Comparison of ENCODE assay signal across 8 mouse cellular contexts in genomic region chr8:4323917-4324316, GRCm38 (mm10). TPM values are rescaled to one million over a fixed set of nuclear protein-coding genes. Genes with fewer than 3 reads are reported as not detected.
DNase-seq lines count a peak whose midpoint lies in the region; ATAC-seq and TF ChIP-seq lines count a peak whose summit lies in the region.

No protein-coding gene starts in this region.

- no peak overlapping the region; the same call in 1 of the 2 replicates for H3K27ac ChIP-seq in left cerebral cortex, adult 2 months
- H3K27ac ChIP-seq in embryonic facial prominence, embryonic 11.5 days (replicated peaks; ENCODE audit: low read depth, low read length): no peak overlapping the region
- H3K27ac ChIP-seq in limb, embryonic 10.5 days: peak overlapping the region; percentile 97
- H3K27ac ChIP-seq in neural tube, embryonic 14.5 days (ENCODE audit: low read depth, low read length): no peak overlapping the region

- 7% methylated on average over 6 of the region's 6 CpGs for WGBS in embryonic facial prominence, embryonic 11.5 days
- 10% methylated on average over 6 of the region's 6 CpGs for WGBS in limb, embryonic 10.5 days
- WGBS in neural tube, embryonic 14.5 days: 6% methylated on average over 6 of the region's 6 CpGs

- H3K9ac ChIP-seq in embryonic facial prominence, embryonic 11.5 days (replicated peaks; ENCODE audit: low read length): peak overlapping the region; percentile 95
- peak overlapping the region; percentile 96 for H3K9ac ChIP-seq in neural tube, embryonic 14.5 days (replicated peaks; ENCODE audit: low read depth, low read length)

- no peak for TF ChIP-seq CTCF in left cerebral cortex, adult 2 months (IDR thresholded peaks at IDR 0.05)

- peak overlapping the region; percentile 77 for H3K4me3 ChIP-seq in left cerebral cortex, adult 2 months
- peak overlapping the region; percentile 94 for H3K4me3 ChIP-seq in embryonic facial prominence, embryonic 11.5 days (ENCODE audit: low read depth, low read length)
- peak overlapping the region; percentile 98 for H3K4me3 ChIP-seq in limb, embryonic 10.5 days
- H3K4me3 ChIP-seq in neural tube, embryonic 14.5 days (ENCODE audit: low read depth, low read length): peak overlapping the region; percentile 98

- intact Hi-C loops in left cerebral cortex, adult 2 months (cut with DNase I): loop anchor here (1.0 to 10.0 kb wide), 3 partner anchors 71 to 182 kb away; partner anchors contain the start of genes Cers4 and Snapc2
- intact Hi-C loops in left cerebral cortex, postnatal 4 days (cut with DNase I): no loop called here

- no peaks in the 10 kb centered on the region for H3K9me3 ChIP-seq in embryonic facial prominence, embryonic 11.5 days (replicated peaks; ENCODE audit: control insufficient read depth, low read length)
- H3K9me3 ChIP-seq in limb, embryonic 10.5 days (replicated peaks): no peaks in the 10 kb centered on the region
- no peaks in the 10 kb centered on the region for H3K9me3 ChIP-seq in neural tube, embryonic 14.5 days (ENCODE audit: control insufficient read depth, low read length)

- no peaks in the 10 kb centered on the region for H3K4me1 ChIP-seq in embryonic facial prominence, embryonic 11.5 days (ENCODE audit: control insufficient read depth, insufficient read depth, low read length)
- peaks cover 19% of the 10 kb centered on the region for H3K4me1 ChIP-seq in limb, embryonic 10.5 days
- peaks cover 20% of the 10 kb centered on the region for H3K4me1 ChIP-seq in neural tube, embryonic 14.5 days (ENCODE audit: control insufficient read depth, insufficient read depth, low read length)

- peaks cover 2% of the 10 kb centered on the region for H3K36me3 ChIP-seq in embryonic facial prominence, embryonic 11.5 days (replicated peaks; ENCODE audit: control insufficient read depth, insufficient read depth, low read depth, low read length)
- H3K36me3 ChIP-seq in limb, embryonic 10.5 days: peaks cover 68% of the 10 kb centered on the region
- H3K36me3 ChIP-seq in neural tube, embryonic 14.5 days (ENCODE audit: control insufficient read depth, insufficient read depth, low read length): peaks cover 17% of the 10 kb centered on the region

- DNase-seq in left cerebral cortex, adult 2 months (ENCODE audit: extremely low spot score in 1 of 2, low spot score in 2 of 2): no peak
- no peak for DNase-seq in left cerebral cortex, postnatal 4 days
- no peak for DNase-seq in embryonic facial prominence, embryonic 11.5 days (ENCODE audit: low spot score)
- no peak for DNase-seq in limb, embryonic 10.5 days (ENCODE audit: low spot score)
- DNase-seq in urinary bladder, postnatal 14 days (ENCODE audit: low spot score): no peak
- DNase-seq in layer of hippocampus, postnatal 14 days (ENCODE audit: low spot score in 2 of 2): no peak
- DNase-seq in ovary, postnatal 10 days (ENCODE audit: low spot score): no peak

- H3K4me2 ChIP-seq in embryonic facial prominence, embryonic 11.5 days (ENCODE audit: low read depth, low read length): peak overlapping the region; percentile 46
- H3K4me2 ChIP-seq in neural tube, embryonic 14.5 days (ENCODE audit: low read depth, low read length): peak overlapping the region; percentile 97

- H3K27me3 ChIP-seq in embryonic facial prominence, embryonic 11.5 days (ENCODE audit: control insufficient read depth, insufficient read depth, low read length): no peaks in the 10 kb centered on the region
- no peaks in the 10 kb centered on the region for H3K27me3 ChIP-seq in limb, embryonic 10.5 days (ENCODE audit: low read depth, poor library complexity, severe bottlenecking)
- H3K27me3 ChIP-seq in neural tube, embryonic 14.5 days (ENCODE audit: control insufficient read depth, insufficient read depth, low read length): 0 out of 2 replicates have a peak, but pooled peaks cover 3% of the 10 kb centered on the region

- no peak for ATAC-seq in embryonic facial prominence, embryonic 11.5 days (replicated peaks; ENCODE audit: insufficient number of reproducible peaks, low FRiP score, low TSS enrichment, low read depth)
- no peak for ATAC-seq in neural tube, embryonic 14.5 days (ENCODE audit: low read depth)

RNA-seq across cellular contexts. Expression of gene Ccl25, which starts 1.1 kb away (rescaled TPM):
- total RNA-seq in left cerebral cortex, adult 2 months (2021): 10 to 100 TPM; 21.9 to 22.8 TPM
- 10 to 100 TPM; 22.2 to 27.5 TPM for total RNA-seq in left cerebral cortex, postnatal 4 days (2021)
- polyA plus RNA-seq in embryonic facial prominence, embryonic 11.5 days (2014; fragmentation: Nextera tagmentation; extraction: Ambion mirVana): 13.6 and 14.0 TPM in 2 replicates
- polyA plus RNA-seq in limb, embryonic 10.5 days (2016; fragmentation: Nextera tagmentation; extraction: Ambion mirVana): 24.2 and 27.9 TPM in 2 replicates
- 21.4 and 24.3 TPM in 2 replicates for polyA plus RNA-seq in neural tube, embryonic 14.5 days (2014; fragmentation: Nextera tagmentation; extraction: Ambion mirVana)
- total RNA-seq in layer of hippocampus, postnatal 14 days (2021): 10 to 100 TPM; 23.4 to 30.7 TPM

RNA-seq across cellular contexts. Expression of gene Elavl1, which starts 1.3 kb away (rescaled TPM):
- total RNA-seq in left cerebral cortex, adult 2 months (2021): 10 to 100 TPM; 74.1 to 77.4 TPM
- total RNA-seq in left cerebral cortex, postnatal 4 days (2021): 100 to 1,000 TPM in 1 of 2 experiments, 10 to 100 TPM in 1; 87.8 to 103 TPM
- 384 and 409 TPM in 2 replicates for polyA plus RNA-seq in embryonic facial prominence, embryonic 11.5 days (2014; fragmentation: Nextera tagmentation; extraction: Ambion mirVana)
- 373 and 395 TPM in 2 replicates for polyA plus RNA-seq in limb, embryonic 10.5 days (2016; fragmentation: Nextera tagmentation; extraction: Ambion mirVana)
- polyA plus RNA-seq in neural tube, embryonic 14.5 days (2014; fragmentation: Nextera tagmentation; extraction: Ambion mirVana): 106 and 120 TPM in 2 replicates
- 10 to 100 TPM; 75.5 to 79.0 TPM for total RNA-seq in layer of hippocampus, postnatal 14 days (2021)

RNA-seq across cellular contexts. Expression of gene Timm44, which starts 48.2 kb away (rescaled TPM):
- total RNA-seq in left cerebral cortex, adult 2 months (2021): 10 to 100 TPM; 66.1 to 72.6 TPM
- 10 to 100 TPM; 60.4 to 67.1 TPM for total RNA-seq in left cerebral cortex, postnatal 4 days (2021)
- polyA plus RNA-seq in embryonic facial prominence, embryonic 11.5 days (2014; fragmentation: Nextera tagmentation; extraction: Ambion mirVana): 70.2 and 74.3 TPM in 2 replicates
- 71.3 and 75.7 TPM in 2 replicates for polyA plus RNA-seq in limb, embryonic 10.5 days (2016; fragmentation: Nextera tagmentation; extraction: Ambion mirVana)
- polyA plus RNA-seq in neural tube, embryonic 14.5 days (2014; fragmentation: Nextera tagmentation; extraction: Ambion mirVana): 52.2 and 52.3 TPM in 2 replicates
- 10 to 100 TPM; 69.2 to 70.7 TPM for total RNA-seq in layer of hippocampus, postnatal 14 days (2021)
